Mouse (Mus musculus) heart, postnatal 0 days (tissue): ENCODE data around the gene T2. TPM values are rescaled to one million over a fixed set of nuclear protein-coding genes. Genes with fewer than 3 reads are reported as not detected.

ENCODE experiments used
- ATAC-seq: fragments of 200-750 bp; cut with Nextera tagmentation; 2 replicates; pipeline ENCODE4 v1.8.0; 2017; ENCODE audit warnings: low read depth, moderate number of reproducible peaks, moderate library complexity; ENCODE audit not compliant: insufficient read depth
- DNase-seq: peaks from one replicate; pipeline ENCODE4 v3.0.0-alpha.2; 2016; ENCODE audit warnings: low spot score
- H3K27ac ChIP-seq: fragments of 300-500 bp; sonication (generic); 2 replicates; pipeline ENCODE4 v1.5.1; 2014; ENCODE audit warnings: low read depth, mild to moderate bottlenecking
- H3K27me3 ChIP-seq: fragments of 300-500 bp; sonication (generic); 2 replicates; pipeline ENCODE4 v1.6.1; 2014; ENCODE audit warnings: low read length, mixed read lengths; ENCODE audit not compliant: control insufficient read depth, insufficient read depth
- H3K36me3 ChIP-seq: fragments of 300-500 bp; sonication (generic); replicated peaks from 2 replicates; pipeline ENCODE4 v1.6.1; 2014; ENCODE audit warnings: low read length, mixed read lengths; ENCODE audit not compliant: control insufficient read depth, insufficient read depth
- H3K4me1 ChIP-seq: fragments of 300-500 bp; sonication (generic); 2 replicates; pipeline ENCODE4 v1.6.1; 2014; ENCODE audit warnings: antibody characterized with exemption; ENCODE audit not compliant: control insufficient read depth, insufficient read depth
- H3K4me2 ChIP-seq: fragments of 300-500 bp; sonication (generic); 2 replicates; pipeline ENCODE4 v1.6.1; 2014; ENCODE audit warnings: low read depth, mild to moderate bottlenecking, low read length, moderate library complexity
- H3K4me3 ChIP-seq: fragments of 300-500 bp; sonication (generic); 2 replicates; pipeline ENCODE4 v1.5.1; 2014; ENCODE audit warnings: low read depth, low read length
- H3K9ac ChIP-seq: fragments of 300-500 bp; sonication (generic); replicated peaks from 2 replicates; pipeline ENCODE4 v1.6.1; 2014; ENCODE audit warnings: low read depth, low read length, mixed read lengths
- H3K9me3 ChIP-seq: fragments of 300-500 bp; sonication (generic); replicated peaks from 2 replicates; pipeline ENCODE4 v1.6.1; 2016; ENCODE audit warnings: low read length; ENCODE audit not compliant: control insufficient read depth
- CTCF ChIP-seq: IDR thresholded peaks from 2 replicates; pipeline ENCODE4 v1.5.1; 2016; ENCODE audit warnings: antibody characterized with exemption, control low read depth, low read depth
- EP300 ChIP-seq: IDR thresholded peaks from 2 replicates; pipeline ENCODE4 v1.6.1; 2016; ENCODE audit warnings: antibody characterized with exemption, low read depth
- WGBS: fragments of 180-500 bp; shearing (Covaris S2); extraction: QIAGEN DNeasy Blood & Tissue Kit; methylation state at CpG from one replicate; pipeline ENCODE4 v1.1.7; 2014; 5-methylcytosine and 5-hydroxymethylcytosine counted together
- polyA plus RNA-seq: library from polyadenylated mRNA; unstranded; fragments of >200 nt; fragmentation: Nextera tagmentation; extraction: Ambion mirVana; gene quantifications from 2 replicates; pipeline ENCODE4 v1.2.1, GENCODE M21; 2015
- total RNA-seq: library from RNA; depleted of rRNA; stranded (reverse); fragments of >200 nt; gene quantifications from 2 replicates; pipeline ENCODE4 v1.2.3, GENCODE M21; 2014; ENCODE audit warnings: low replicate concordance

The T2 gene
- total and polyA plus RNA-seq, 2 experiments from 2014 or later: 0.19 to 3.7 TPM

DNA sequence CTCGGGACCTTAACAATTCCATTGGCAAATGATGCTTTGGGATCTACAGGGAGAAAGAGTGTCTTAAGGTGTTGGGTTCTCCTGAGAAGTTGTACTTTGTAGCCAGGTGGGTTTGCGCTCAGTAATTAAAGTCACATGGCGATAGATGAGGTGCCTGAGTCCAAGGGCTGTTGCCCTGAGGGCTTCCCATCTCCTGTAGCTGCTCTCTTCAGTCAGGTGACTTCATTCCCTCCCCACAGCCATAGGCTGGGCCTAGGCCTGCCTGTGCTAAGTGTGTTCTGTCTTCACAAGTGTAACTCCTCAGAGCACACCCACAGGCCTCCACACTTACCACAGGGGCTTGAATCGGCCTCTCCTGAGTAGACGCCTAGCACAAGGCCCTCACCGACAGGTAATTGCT is 1.7 kb downstream of the T2 start:
- Histone ChIP-seq H3K9me3 (no peaks in the 10 kb centered on the region), H3K36me3 (no peaks in the 10 kb centered on the region), H3K4me3 (no peak overlapping the region), H3K4me2 (no peak overlapping the region), H3K27me3 (peaks cover 4% of the 10 kb centered on the region; the same call in 1 of the 2 replicates), H3K27ac (no peak overlapping the region), H3K9ac (no peak overlapping the region), H3K4me1 (no peaks in the 10 kb centered on the region)
- TF ChIP-seq EP300: no peak
- ATAC-seq (no peak), DNase-seq (no peak)
- WGBS: 78% methylated on average over 6 of the region's 6 CpGs

DNA sequence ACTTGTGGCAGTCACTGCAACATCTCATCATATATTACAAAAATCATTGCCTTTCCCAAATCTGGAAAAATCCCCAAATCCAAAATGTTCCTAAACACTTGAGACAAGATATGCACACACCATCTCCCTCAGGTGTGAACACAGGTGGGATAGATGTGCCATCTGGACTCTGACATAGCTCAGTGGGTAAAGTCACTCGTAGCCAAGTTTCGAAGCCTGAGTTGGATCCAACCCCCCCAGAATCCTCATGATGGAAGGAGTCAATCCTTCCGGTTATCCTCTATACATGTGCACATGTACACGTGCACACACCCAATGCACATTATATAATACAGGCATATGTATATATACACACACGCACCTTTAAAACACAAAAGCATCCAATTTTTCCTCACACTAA is 5.1 kb downstream of the T2 start:
- TF ChIP-seq EP300 (no peak), CTCF (no peak)
- 85% methylated on average over 5 of the region's 5 CpGs for WGBS
- no peak overlapping the region for H3K4me3 ChIP-seq
- no peaks in the 10 kb centered on the region for H3K4me1 ChIP-seq
- no peaks in the 10 kb centered on the region for H3K36me3 ChIP-seq
- no peak for DNase-seq
- no peak overlapping the region for H3K27ac ChIP-seq
- no peak overlapping the region for H3K9ac ChIP-seq
- H3K4me2 ChIP-seq: no peak overlapping the region
- no peaks in the 10 kb centered on the region for H3K9me3 ChIP-seq
- ATAC-seq: no peak
- peaks cover 12% of the 10 kb centered on the region for H3K27me3 ChIP-seq

DNA sequence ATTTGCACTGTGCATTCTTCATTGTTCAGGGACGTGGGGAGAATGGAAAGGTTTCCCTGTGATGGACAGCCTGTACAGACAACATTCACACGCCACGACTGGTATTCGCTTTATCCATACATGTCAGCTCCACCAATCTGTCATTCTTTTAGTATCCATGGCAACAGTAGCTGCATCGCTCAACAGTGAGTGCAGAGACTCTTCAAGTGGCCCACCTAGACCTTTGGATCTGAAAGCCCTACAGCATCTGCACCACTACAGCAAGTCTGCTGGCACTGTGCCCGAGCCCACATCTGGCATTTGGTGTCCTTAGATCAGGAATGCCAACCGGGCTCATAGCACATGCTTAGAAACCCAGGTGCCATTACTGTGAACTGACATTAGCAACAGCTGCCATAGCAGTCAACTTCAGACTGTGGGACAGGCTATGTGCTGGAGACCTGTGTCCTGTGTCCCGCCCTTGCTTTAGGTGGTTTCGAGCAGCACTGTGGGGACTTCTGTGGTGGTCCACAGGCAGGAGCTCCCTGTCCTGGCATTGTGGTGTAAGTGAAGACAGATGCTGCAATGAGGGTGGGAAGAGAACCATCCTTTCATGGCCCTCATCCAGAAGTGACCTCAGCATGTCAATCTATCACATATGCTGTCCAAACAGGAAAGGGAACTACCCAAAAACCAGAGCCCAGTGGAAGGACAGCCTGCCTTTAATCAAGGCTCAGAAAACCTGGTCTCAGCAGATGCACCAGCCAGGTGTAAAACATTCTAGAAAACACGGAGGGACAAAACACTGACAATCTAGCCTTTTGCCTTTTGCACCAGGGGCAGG is 5.7 kb downstream of the T2 start:
- no peak overlapping the region for H3K27ac ChIP-seq
- H3K4me3 ChIP-seq: no peak overlapping the region
- no peak for TF ChIP-seq EP300
- no peak for TF ChIP-seq CTCF
- WGBS: 69% methylated on average over 10 of the region's 10 CpGs
- H3K27me3 ChIP-seq: peaks cover 12% of the 10 kb centered on the region
- no peaks in the 10 kb centered on the region for H3K9me3 ChIP-seq
- H3K36me3 ChIP-seq: no peaks in the 10 kb centered on the region
- H3K4me2 ChIP-seq: no peak overlapping the region
- DNase-seq (no peak), ATAC-seq (no peak)
- no peak overlapping the region for H3K9ac ChIP-seq
- H3K4me1 ChIP-seq: no peaks in the 10 kb centered on the region

DNA sequence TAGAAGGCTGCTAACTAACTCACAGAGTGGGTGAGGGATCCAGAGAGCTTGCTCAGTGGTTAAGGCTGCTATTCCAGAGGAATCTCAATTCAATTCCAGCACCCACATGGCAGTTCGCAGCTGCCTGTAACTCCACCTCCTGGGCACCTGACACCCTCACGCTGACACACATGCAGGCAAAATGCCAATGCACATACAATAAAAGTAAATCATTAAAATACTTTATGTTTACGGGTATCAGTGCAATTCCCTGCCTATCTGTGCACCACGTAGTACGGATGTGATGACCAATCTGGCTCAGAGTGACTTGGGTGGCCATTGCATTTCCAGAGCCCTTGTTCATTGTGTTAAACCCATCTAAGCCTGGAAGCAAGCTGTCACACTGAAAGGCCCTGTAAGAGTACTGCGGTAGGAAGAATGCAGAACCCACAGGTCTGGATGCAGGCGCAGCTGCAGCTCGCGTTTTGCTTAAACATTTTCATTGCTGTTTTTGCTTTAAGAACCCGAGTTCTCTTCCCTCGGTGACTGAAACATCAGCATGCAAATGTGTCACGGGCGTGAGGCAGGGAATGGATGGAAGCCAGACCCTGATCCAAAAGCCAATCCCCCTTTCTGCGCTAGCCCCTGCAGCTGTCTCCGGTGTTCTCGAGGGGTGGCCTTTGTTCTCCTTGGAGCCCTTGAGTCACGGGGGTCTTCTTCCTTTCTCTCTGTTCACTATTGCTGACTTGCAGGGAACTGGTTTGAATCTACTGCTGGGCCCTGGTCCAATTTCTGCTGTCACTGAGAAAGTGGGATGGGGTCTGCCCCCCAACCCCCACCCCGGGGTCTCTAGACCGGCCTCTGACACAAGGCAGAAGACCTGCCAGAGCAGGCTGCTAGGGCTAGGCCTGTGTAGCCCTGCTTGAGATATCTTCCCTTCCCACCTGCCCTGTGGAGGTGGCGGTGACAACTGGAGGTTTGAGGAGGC is 12.0 kb downstream of the T2 start:
- peaks cover 5% of the 10 kb centered on the region for H3K27me3 ChIP-seq
- 0 out of 2 replicates have a peak, but pooled peaks cover 10% of the 10 kb centered on the region for H3K4me1 ChIP-seq
- ATAC-seq: no peak
- TF ChIP-seq EP300: no peak
- no peak for TF ChIP-seq CTCF
- WGBS: 26% methylated on average over 20 of the region's 20 CpGs
- no peak overlapping the region for H3K27ac ChIP-seq
- no peak overlapping the region for H3K4me3 ChIP-seq
- no peak overlapping the region for H3K4me2 ChIP-seq
- H3K36me3 ChIP-seq: no peaks in the 10 kb centered on the region
- DNase-seq: no peak
- no peak overlapping the region for H3K9ac ChIP-seq
- no peaks in the 10 kb centered on the region for H3K9me3 ChIP-seq

DNA sequence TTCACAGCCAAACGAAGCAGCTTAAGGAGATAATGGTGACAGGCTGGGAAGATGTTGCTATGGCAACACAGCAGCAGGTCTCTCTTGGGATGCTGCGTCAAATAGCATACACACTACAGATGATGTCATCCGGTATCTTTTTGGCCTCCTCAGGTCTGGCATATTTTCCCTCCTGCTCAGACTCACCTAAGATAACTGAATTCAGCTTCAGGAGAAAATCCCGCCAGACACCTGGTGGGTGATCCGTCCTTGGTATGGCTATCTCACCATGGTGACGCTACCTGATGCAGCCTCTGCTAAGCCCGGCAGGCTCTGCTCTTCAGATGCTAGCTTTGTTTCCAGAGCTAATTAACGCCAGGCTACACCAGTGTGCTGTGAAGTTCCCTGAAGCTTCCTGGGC is 12.8 kb downstream of the T2 start:
- no peak for DNase-seq
- Histone ChIP-seq H3K27me3 (no peaks in the 10 kb centered on the region; the same call in 1 of the 2 replicates), H3K9ac (no peak overlapping the region), H3K4me2 (no peak overlapping the region), H3K36me3 (no peaks in the 10 kb centered on the region), H3K4me3 (no peak overlapping the region), H3K27ac (no peak overlapping the region), H3K4me1 (0 out of 2 replicates have a peak, but pooled peaks cover 10% of the 10 kb centered on the region), H3K9me3 (no peaks in the 10 kb centered on the region)
- TF ChIP-seq CTCF (no peak), EP300 (no peak)
- no peak for ATAC-seq
- WGBS: 26% methylated on average over 8 of the region's 8 CpGs
